Comparison of ENCODE assay signal across 11 mouse cellular contexts in the genomic region with DNA sequence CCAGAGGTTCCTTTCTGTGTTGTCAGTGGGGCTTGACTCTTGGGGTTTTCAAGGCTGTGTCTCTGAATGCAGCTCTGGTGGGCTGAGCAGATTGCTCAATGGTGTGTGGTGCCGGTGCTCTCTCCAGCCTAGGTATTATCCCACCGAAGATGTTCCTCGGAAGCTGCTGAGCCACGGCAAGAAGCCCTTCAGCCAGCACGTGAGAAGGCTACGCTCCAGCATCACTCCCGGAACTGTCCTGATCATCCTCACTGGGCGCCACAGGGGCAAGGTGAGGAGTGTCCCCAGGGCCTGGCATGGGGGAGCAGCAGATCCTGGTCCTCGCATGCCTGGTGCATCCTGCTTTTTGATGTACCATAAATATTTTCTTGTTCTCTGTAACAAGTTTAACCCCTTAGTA. TPM values are rescaled to one million over a fixed set of nuclear protein-coding genes. Genes with fewer than 3 reads are reported as not detected.
DNase-seq lines count a peak whose midpoint lies in the region; ATAC-seq and TF ChIP-seq lines count a peak whose summit lies in the region.
"Had no signal": no experiment of that assay in that cellular context is flagged by ENCODE, and none has a peak within 500 bp of the region (broad histone marks: within the 10 kb centered on the region; RNA-seq: fewer than 3 reads in every experiment).

No protein-coding gene starts in this region.

- no peaks in the 10 kb centered on the region for H3K9me3 ChIP-seq in heart, embryonic 11.5 days (replicated peaks; ENCODE audit: control insufficient read depth, low read length)
- H3K9me3 ChIP-seq in lung, postnatal 0 days (ENCODE audit: low read length) = no peaks in the 10 kb centered on the region
- no peaks in the 10 kb centered on the region for H3K9me3 ChIP-seq in neural tube, embryonic 12.5 days

- TF ChIP-seq POLR2A in embryonic fibroblast, embryonic 13.5 days (IDR thresholded peaks at IDR 0.05; ENCODE audit: low read depth, low read length) = no peak

- peaks cover 16% of the 10 kb centered on the region for H3K4me1 ChIP-seq in heart, embryonic 11.5 days (ENCODE audit: control insufficient read depth, insufficient read depth, low read length)
- 0 out of 2 replicates have a peak, but pooled peaks cover 7% of the 10 kb centered on the region for H3K4me1 ChIP-seq in lung, postnatal 0 days (ENCODE audit: insufficient read depth, low read depth, low read length)
- peaks cover 17% of the 10 kb centered on the region for H3K4me1 ChIP-seq in embryonic fibroblast, embryonic 13.5 days (ENCODE audit: control insufficient read depth, insufficient read depth, low read length)
- H3K4me1 ChIP-seq in neural tube, embryonic 12.5 days = peaks cover 13% of the 10 kb centered on the region; the same call in 1 of the 2 replicates

- H3K36me3 ChIP-seq in heart, embryonic 11.5 days (ENCODE audit: control insufficient read depth, insufficient read depth, low read length) = peaks cover 51% of the 10 kb centered on the region
- peaks cover 31% of the 10 kb centered on the region for H3K36me3 ChIP-seq in lung, postnatal 0 days (ENCODE audit: insufficient read depth, low read length)
- peaks cover 57% of the 10 kb centered on the region for H3K36me3 ChIP-seq in neural tube, embryonic 12.5 days

- no peak for TF ChIP-seq CTCF in lung, postnatal 0 days (IDR thresholded peaks at IDR 0.05)
- no peak for TF ChIP-seq CTCF in embryonic fibroblast, embryonic 13.5 days (IDR thresholded peaks at IDR 0.05; ENCODE audit: borderline replicate concordance, insufficient read depth, low read length)

- DNase-seq in heart, adult 11 months = no peak
- no peak for DNase-seq in lung, postnatal 0 days (ENCODE audit: low spot score)
- no peak for DNase-seq in lung, postnatal 25 days (ENCODE audit: low spot score)
- DNase-seq in cerebellum, adult 9-11 months = no peak
- DNase-seq: adrenal gland, postnatal 10 days; cerebellum, adult 8-10 months; layer of hippocampus, postnatal 36 days had no signal

- WGBS in heart, embryonic 11.5 days (ENCODE audit: insufficient replicate concordance) = 82% methylated on average over 9 of the region's 9 CpGs
- WGBS in lung, postnatal 0 days = 61% methylated on average over 9 of the region's 9 CpGs
- 85% methylated on average over 9 of the region's 9 CpGs for WGBS in neural tube, embryonic 12.5 days

- peak overlapping the region; percentile 82 for H3K9ac ChIP-seq in heart, embryonic 11.5 days (ENCODE audit: low read depth, low read length)
- H3K9ac ChIP-seq in lung, postnatal 0 days (replicated peaks; ENCODE audit: low read depth) = 0 out of 2 replicates have a peak overlapping the region, but pooled peaks have one; percentile 2
- H3K9ac ChIP-seq in neural tube, embryonic 12.5 days = peak overlapping the region; percentile 8; the same call in 1 of the 2 replicates

- no peak overlapping the region for H3K27ac ChIP-seq in heart, embryonic 11.5 days (ENCODE audit: low read depth, low read length)
- H3K27ac ChIP-seq in lung, postnatal 0 days (ENCODE audit: low read length) = no peak overlapping the region
- no peak overlapping the region for H3K27ac ChIP-seq in embryonic fibroblast, embryonic 13.5 days (ENCODE audit: insufficient read depth, low read length)
- H3K27ac ChIP-seq in neural tube, embryonic 12.5 days = no peak overlapping the region

- peak overlapping the region; percentile 81 for H3K4me2 ChIP-seq in heart, embryonic 11.5 days
- H3K4me2 ChIP-seq in lung, postnatal 0 days (replicated peaks; ENCODE audit: low read depth, low read length) = no peak overlapping the region
- H3K4me2 ChIP-seq in neural tube, embryonic 12.5 days (replicated peaks) = peak overlapping the region; percentile 76

- H3K27me3 ChIP-seq in heart, embryonic 11.5 days (ENCODE audit: control insufficient read depth, insufficient read depth, low read length) = no peaks in the 10 kb centered on the region
- no peaks in the 10 kb centered on the region for H3K27me3 ChIP-seq in lung, postnatal 0 days (replicated peaks; ENCODE audit: insufficient read depth, low read length)
- no peaks in the 10 kb centered on the region for H3K27me3 ChIP-seq in neural tube, embryonic 12.5 days (replicated peaks)

- no peak overlapping the region for H3K4me3 ChIP-seq in heart, embryonic 11.5 days (ENCODE audit: low read depth, low read length)
- H3K4me3 ChIP-seq in lung, postnatal 0 days (ENCODE audit: low read depth, low read length) = no peak overlapping the region
- peak overlapping the region; percentile 84 for H3K4me3 ChIP-seq in embryonic fibroblast, embryonic 13.5 days (ENCODE audit: insufficient read depth, low read length)
- H3K4me3 ChIP-seq in neural tube, embryonic 12.5 days = no peak overlapping the region

- TF ChIP-seq EP300 in lung, postnatal 0 days (IDR thresholded peaks at IDR 0.05) = no peak

- ATAC-seq in heart, embryonic 11.5 days (replicated peaks; ENCODE audit: insufficient number of reproducible peaks, low FRiP score, low TSS enrichment) = no peak
- ATAC-seq in lung, postnatal 0 days = no peak
- ATAC-seq in neural tube, embryonic 12.5 days (ENCODE audit: low FRiP score, low read depth) = no peak
- ATAC-seq in monocyte, adult 5-6 weeks (replicated peaks; ENCODE audit: insufficient number of reproducible peaks, low FRiP score, low TSS enrichment, poor library complexity, severe bottlenecking) = no peak

RNA-seq across cellular contexts. Expression of gene Rpl6, which starts 2.3 kb away (rescaled TPM):
- 498 and 592 TPM in 2 replicates for polyA plus RNA-seq in heart, embryonic 11.5 days (2014; fragmentation: Nextera tagmentation; extraction: Ambion mirVana)
- polyA plus RNA-seq in lung, postnatal 0 days (2015; fragmentation: Nextera tagmentation; extraction: Ambion mirVana) = 373 and 397 TPM in 2 replicates
- polyA plus RNA-seq in embryonic fibroblast, embryonic 13.5 days (2011; ENCODE audit: insufficient read length, low read depth, missing spikeins) = 1,069 and 1,098 TPM in 2 replicates
- polyA plus RNA-seq in neural tube, embryonic 12.5 days (2016; fragmentation: Nextera tagmentation; extraction: Ambion mirVana) = 452 and 465 TPM in 2 replicates
- 599 to 801 TPM (median 613 TPM) in 3 replicates for total RNA-seq in monocyte, adult 5-6 weeks (2017)

RNA-seq across cellular contexts. Expression of gene Hectd4, which starts 13.5 kb away (rescaled TPM):
- polyA plus RNA-seq in heart, embryonic 11.5 days (2014; fragmentation: Nextera tagmentation; extraction: Ambion mirVana) = 5.3 and 7.3 TPM in 2 replicates
- 2.5 and 2.8 TPM in 2 replicates for polyA plus RNA-seq in lung, postnatal 0 days (2015; fragmentation: Nextera tagmentation; extraction: Ambion mirVana)
- 17.2 and 18.0 TPM in 2 replicates for polyA plus RNA-seq in embryonic fibroblast, embryonic 13.5 days (2011; ENCODE audit: insufficient read length, low read depth, missing spikeins)
- 15.4 and 16.5 TPM in 2 replicates for polyA plus RNA-seq in neural tube, embryonic 12.5 days (2016; fragmentation: Nextera tagmentation; extraction: Ambion mirVana)
- 9.9 to 34.1 TPM (median 19.9 TPM) in 3 replicates for total RNA-seq in monocyte, adult 5-6 weeks (2017)

RNA-seq across cellular contexts. Expression of gene Ptpn11, which starts 15.3 kb away (rescaled TPM):
- polyA plus RNA-seq in heart, embryonic 11.5 days (2014; fragmentation: Nextera tagmentation; extraction: Ambion mirVana) = 23.7 and 33.8 TPM in 2 replicates
- 19.7 and 20.0 TPM in 2 replicates for polyA plus RNA-seq in lung, postnatal 0 days (2015; fragmentation: Nextera tagmentation; extraction: Ambion mirVana)
- 90.6 and 103 TPM in 2 replicates for polyA plus RNA-seq in embryonic fibroblast, embryonic 13.5 days (2011; ENCODE audit: insufficient read length, low read depth, missing spikeins)
- polyA plus RNA-seq in neural tube, embryonic 12.5 days (2016; fragmentation: Nextera tagmentation; extraction: Ambion mirVana) = 20.0 and 25.1 TPM in 2 replicates
- 59.8 to 88.9 TPM (median 78.3 TPM) in 3 replicates for total RNA-seq in monocyte, adult 5-6 weeks (2017)

Comparison
In these comparisons a context has a peak if more than half of its experiments do, and no peak if none do; other contexts are left out.
1. H3K9ac ChIP-seq: peak in every context shown above with its lines; median percentile 82 in heart, embryonic 11.5 days; 8 in neural tube, embryonic 12.5 days; 2 in lung, postnatal 0 days.